Mouse (Mus musculus) frontal cortex, adult (tissue): ENCODE measurements at regions not wholly inside any gene's neighbourhood (a gene's known extent, or its start where the extent isn't known, plus 50 kb on each side); places are given as distances from the start of the nearest gene placed in this dataset.

Experiments
- ATAC-seq: cut with Nextera tagmentation; 2 replicates; pipeline ENCODE4 v1.9.2; 2017; ENCODE audit warnings: mild to moderate bottlenecking, moderate library complexity, mixed read lengths; ENCODE audit not compliant: low TSS enrichment

- no peak for ATAC-seq
These were observed 96.1 kb upstream of the Naaladl2 start for GRCm38 (mm10) chr3:25240196-25240595.

GRCm38 (mm10) chr3:25220601-25221000 is 76.5 kb upstream of the Naaladl2 start:
- ATAC-seq, result no peak

DNA sequence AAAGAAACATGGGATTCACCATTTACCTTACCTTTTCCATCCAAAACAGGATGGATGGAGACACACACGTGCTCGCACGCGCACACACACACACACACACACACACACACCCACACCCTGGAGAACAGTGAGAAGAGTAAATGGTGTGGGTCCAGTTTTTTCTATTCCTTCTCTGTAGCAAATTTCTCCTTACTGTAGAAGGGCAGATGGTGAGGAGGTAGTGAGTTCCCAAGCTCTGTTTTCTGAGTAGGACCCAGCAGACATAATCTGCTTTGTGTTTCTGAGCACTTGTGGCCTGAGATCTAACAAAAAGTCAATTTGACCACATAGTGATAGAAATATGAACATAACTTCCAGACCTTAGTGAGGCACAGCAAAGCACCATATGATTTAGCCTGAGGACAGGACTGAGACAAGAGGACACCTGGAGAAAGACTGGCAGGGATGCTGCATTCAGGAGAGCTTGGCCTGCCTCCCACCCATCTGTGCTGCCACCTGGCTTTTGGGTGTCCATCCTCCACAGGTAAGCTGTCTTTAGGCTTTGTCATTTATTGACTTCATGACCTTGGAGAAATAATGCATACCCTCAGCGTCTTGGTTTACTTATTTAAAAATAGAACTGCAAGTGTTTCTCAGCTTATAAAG is 64.1 kb upstream of the Naaladl2 start:
- peak; percentile 98 for ATAC-seq
